Mouse (Mus musculus): ENCODE measurements around the gene Osbpl2. TPM values are rescaled to one million over a fixed set of nuclear protein-coding genes. Genes with fewer than 3 reads are reported as not detected.

Osbpl2 gene
- total and polyA plus RNA-seq, 3 experiments, result 11.4 to 15.6 (median 12.8) TPM

GRCm38 (mm10) chr2:180185686-180186085, 66.6 kb downstream of the Osbpl2 start:
- dilution Hi-C loops (cut with MboI; ENCODE audit: extremely low pct_ligation_motif_present, extremely low pct_unique_long_range_greater_than_20kb, low sequenced_read_pairs), result no loop called here
- TF ChIP-seq USF1 (IDR thresholded peaks at IDR 0.05; ENCODE audit: low read depth, low read length) (no peak), NELFE (IDR thresholded peaks at IDR 0.05; ENCODE audit: low read depth, low read length) (no peak), TBP (conservative IDR thresholded peaks at IDR 0.05; ENCODE audit: low read depth, low read length) (no peak), CTCF (conservative IDR thresholded peaks at IDR 0.05 in 1 of 2, IDR thresholded peaks at IDR 0.05 in 1 of 2; ENCODE audit: low read depth in 2 of 2, low read length in 2 of 2) (no peak), PAX5 (IDR thresholded peaks at IDR 0.05; ENCODE audit: low read length) (no peak), SIN3A (IDR thresholded peaks at IDR 0.05; ENCODE audit: low read length) (no peak), MEF2A (IDR thresholded peaks at IDR 0.05; ENCODE audit: borderline replicate concordance, low read depth, low read length) (no peak), CHD1 (IDR thresholded peaks at IDR 0.05; ENCODE audit: low read depth, low read length) (no peak), UBTF (IDR thresholded peaks at IDR 0.05; ENCODE audit: low read depth, low read length) (no peak), BHLHE40 (IDR thresholded peaks at IDR 0.05; ENCODE audit: low read depth, low read length) (no peak)
- H3K27me3 ChIP-seq (replicated peaks), result peaks cover 27% of the 10 kb centered on the region
- no peak overlapping the region for H3K4me3 ChIP-seq (replicated peaks in 1 of 3; ENCODE audit: low read depth in 2 of 3, low read length in 2 of 3, poor library complexity in 1 of 3)
- H3K79me2 ChIP-seq (replicated peaks; ENCODE audit: control insufficient read depth, extremely low read depth, insufficient read depth, poor library complexity, severe bottlenecking), result no peaks in the 10 kb centered on the region
- H3K9me3 ChIP-seq (replicated peaks; ENCODE audit: low read length), result no peaks in the 10 kb centered on the region
- no peak overlapping the region for H3K27ac ChIP-seq (ENCODE audit: insufficient read depth, low read depth)
- H3K36me3 ChIP-seq (replicated peaks in 1 of 2; ENCODE audit: control insufficient read depth in 1 of 2, insufficient read depth in 1 of 2, low read length in 1 of 2), result peaks cover 0 to 16% of the 10 kb centered on the region in 2 experiments
- no peak overlapping the region for H3K4me2 ChIP-seq (ENCODE audit: insufficient read depth, low read depth, poor library complexity, severe bottlenecking)
- in situ Hi-C loops (cut with MboI; ENCODE audit: low pct_ligation_motif_present, low pct_unique_long_range_greater_than_20kb, low sequenced_read_pairs), result no loop called here
- no peak overlapping the region for H3K9ac ChIP-seq (ENCODE audit: insufficient read depth, low read depth)
- no peaks in the 10 kb centered on the region for H3K4me1 ChIP-seq (ENCODE audit: control insufficient read depth in 1 of 2, insufficient read depth in 2 of 2)
- no peak for DNase-seq (ENCODE audit: extremely low read depth)

DNA sequence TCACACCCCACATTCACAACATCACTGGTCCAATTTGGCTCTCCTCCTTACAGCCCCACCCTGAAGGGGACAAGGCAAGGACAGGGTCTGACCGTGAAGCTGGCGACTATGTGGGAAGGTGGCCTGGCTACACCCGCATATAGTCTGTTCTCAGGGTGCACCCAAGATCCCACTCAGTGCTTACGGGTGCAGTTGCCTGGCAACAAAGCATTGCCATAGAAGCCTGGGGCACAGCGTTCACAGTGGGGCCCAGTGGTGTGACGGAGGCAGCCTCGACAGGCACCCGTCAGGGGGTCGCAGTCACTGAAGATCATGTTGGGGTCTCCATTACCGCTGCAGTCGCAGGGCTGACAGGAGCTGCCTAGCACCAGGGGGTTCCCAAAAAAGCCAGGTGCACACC, 68.3 kb downstream of the Osbpl2 start:
- Histone ChIP-seq H3K4me1 (ENCODE audit: control insufficient read depth in 1 of 2, insufficient read depth in 2 of 2) (peaks cover 0 to 8% of the 10 kb centered on the region in 2 experiments; a peak in 2 of 4 replicates), H3K9me3 (replicated peaks; ENCODE audit: low read length) (no peaks in the 10 kb centered on the region), H3K36me3 (replicated peaks in 1 of 2; ENCODE audit: control insufficient read depth in 1 of 2, insufficient read depth in 1 of 2, low read length in 1 of 2) (peaks cover 0 to 2% of the 10 kb centered on the region in 2 experiments), H3K27me3 (replicated peaks) (peaks cover 27% of the 10 kb centered on the region), H3K4me3 (replicated peaks in 1 of 3; ENCODE audit: low read depth in 2 of 3, low read length in 2 of 3, poor library complexity in 1 of 3) (no peak overlapping the region), H3K27ac (ENCODE audit: insufficient read depth, low read depth) (no peak overlapping the region), H3K9ac (ENCODE audit: insufficient read depth, low read depth) (no peak overlapping the region), H3K79me2 (replicated peaks; ENCODE audit: control insufficient read depth, extremely low read depth, insufficient read depth, poor library complexity, severe bottlenecking) (no peaks in the 10 kb centered on the region), H3K4me2 (ENCODE audit: insufficient read depth, low read depth, poor library complexity, severe bottlenecking) (no peak overlapping the region)
- no peak for TF ChIP-seq KAT2A (IDR thresholded peaks at IDR 0.05; ENCODE audit: insufficient replicate concordance, low read length)
- no peak for TF ChIP-seq USF1 (IDR thresholded peaks at IDR 0.05; ENCODE audit: low read depth, low read length)
- TF ChIP-seq POLR2A (IDR thresholded peaks at IDR 0.05; ENCODE audit: low read depth, low read length), result no peak
- no peak for TF ChIP-seq MXI1 (IDR thresholded peaks at IDR 0.05; ENCODE audit: low read depth, low read length)
- TF ChIP-seq UBTF (IDR thresholded peaks at IDR 0.05; ENCODE audit: low read depth, low read length), result no peak
- TF ChIP-seq USF2 (conservative IDR thresholded peaks at IDR 0.05; ENCODE audit: low read depth, low read length), result no peak
- no peak for TF ChIP-seq ZNF384 (IDR thresholded peaks at IDR 0.05; ENCODE audit: low read depth, low read length)
- TF ChIP-seq E2F4 (IDR thresholded peaks at IDR 0.05; ENCODE audit: insufficient replicate concordance, low read depth, low read length), result no peak
- TF ChIP-seq PAX5 (IDR thresholded peaks at IDR 0.05; ENCODE audit: low read length), result no peak
- dilution Hi-C loops (cut with MboI; ENCODE audit: extremely low pct_ligation_motif_present, extremely low pct_unique_long_range_greater_than_20kb, low sequenced_read_pairs), result no loop called here
- in situ Hi-C loops (cut with MboI; ENCODE audit: low pct_ligation_motif_present, low pct_unique_long_range_greater_than_20kb, low sequenced_read_pairs), result no loop called here
- no peak for DNase-seq (ENCODE audit: extremely low read depth)

Measured in CH12.LX (cell line).